Mouse (Mus musculus) kidney, embryonic 16.5 days (tissue): Measurements from ENCODE around the gene Baiap2. TPM values are rescaled to one million over a fixed set of nuclear protein-coding genes. Genes with fewer than 3 reads are reported as not detected.

ENCODE experiments used
- ATAC-seq: fragments of 200-750 bp; cut with Nextera tagmentation; 2 replicates; pipeline ENCODE4 v1.8.0; 2017; ENCODE audit warnings: moderate TSS enrichment; ENCODE audit not compliant: low FRiP score, low TSS enrichment
- H3K27ac ChIP-seq: fragments of 300-500 bp; sonication (generic); 2 replicates; pipeline ENCODE4 v1.5.1; 2014; ENCODE audit warnings: low read length
- H3K27me3 ChIP-seq: fragments of 300-500 bp; sonication (generic); 2 replicates; pipeline ENCODE4 v1.6.1; 2014; ENCODE audit warnings: low read length, control low read depth, mixed read lengths; ENCODE audit not compliant: insufficient read depth
- H3K36me3 ChIP-seq: fragments of 300-500 bp; sonication (generic); 2 replicates; pipeline ENCODE4 v1.6.1; 2014; ENCODE audit warnings: low read length, control low read depth, mixed read lengths; ENCODE audit not compliant: insufficient read depth
- H3K4me1 ChIP-seq: fragments of 300-500 bp; sonication (generic); 2 replicates; pipeline ENCODE4 v1.6.1; 2014; ENCODE audit warnings: low read length, control low read depth, mixed read lengths; ENCODE audit not compliant: insufficient read depth
- H3K4me2 ChIP-seq: fragments of 300-500 bp; sonication (generic); replicated peaks from 2 replicates; pipeline ENCODE4 v1.6.1; 2014; ENCODE audit warnings: low read depth, low read length
- H3K4me3 ChIP-seq: fragments of 300-500 bp; sonication (generic); 2 replicates; pipeline ENCODE4 v1.5.1; 2014; ENCODE audit warnings: mild to moderate bottlenecking, low read length
- H3K9ac ChIP-seq: fragments of 300-500 bp; sonication (generic); replicated peaks from 2 replicates; pipeline ENCODE4 v1.6.1; 2014; ENCODE audit warnings: low read length
- H3K9me3 ChIP-seq: fragments of 300-500 bp; sonication (generic); 2 replicates; pipeline ENCODE4 v1.6.1; 2016; ENCODE audit warnings: low read length, control low read depth
- WGBS: fragments of 180-500 bp; shearing (Covaris S2); extraction: QIAGEN DNeasy Blood & Tissue Kit; methylation state at CpG from one replicate; pipeline ENCODE4 v1.1.7; 2014; 5-methylcytosine and 5-hydroxymethylcytosine counted together
- polyA plus RNA-seq: library from polyadenylated mRNA; unstranded; fragments of >200 nt; fragmentation: Nextera tagmentation; extraction: Ambion mirVana; gene quantifications from 2 replicates; pipeline ENCODE4 v1.2.1, GENCODE M21; 2015

Gene Baiap2
- 22.8 and 25.3 TPM in 2 replicates for polyA plus RNA-seq

GRCm38 (mm10) chr11:119942727-119943427 lies at the start of gene Baiap2:
Gene Baiap2, plus strand, starts transcription at chr11:119942763.
- H3K9ac ChIP-seq: peak within 1 kb of the TSS; percentile 84
- H3K27ac ChIP-seq: peak within 1 kb of the TSS; percentile 84
- no peaks in the 10 kb centered on the region for H3K27me3 ChIP-seq
- peak within 1 kb of the TSS; percentile 74 for H3K4me3 ChIP-seq
- H3K4me1 ChIP-seq: peaks cover 75% of the 10 kb centered on the region
- H3K9me3 ChIP-seq: no peaks in the 10 kb centered on the region
- peak; percentile 94 for ATAC-seq
- WGBS: 1% methylated on average over 61 of the region's 79 CpGs
- no peaks in the 10 kb centered on the region for H3K36me3 ChIP-seq
- peak within 1 kb of the TSS; percentile 94 for H3K4me2 ChIP-seq

- Histone ChIP-seq H3K27me3 (no peaks in the 10 kb centered on the region), H3K4me1 (no peaks in the 10 kb centered on the region), H3K27ac (no peak overlapping the region), H3K9me3 (no peaks in the 10 kb centered on the region), H3K36me3 (peaks cover 58% of the 10 kb centered on the region), H3K9ac (no peak overlapping the region), H3K4me2 (no peak overlapping the region), H3K4me3 (no peak overlapping the region)
- 55% methylated on average over 10 of the region's 10 CpGs for WGBS
- no peak for ATAC-seq
Measured at GRCm38 (mm10) chr11:119893667-119894236, 48.8 kb upstream of the Baiap2 start.

GRCm38 (mm10) chr11:119894634-119895033 lies 47.9 kb upstream of the Baiap2 start:
- Histone ChIP-seq H3K27me3 (no peaks in the 10 kb centered on the region), H3K9ac (no peak overlapping the region), H3K36me3 (peaks cover 52% of the 10 kb centered on the region), H3K4me3 (no peak overlapping the region), H3K4me1 (no peaks in the 10 kb centered on the region), H3K4me2 (no peak overlapping the region), H3K9me3 (no peaks in the 10 kb centered on the region), H3K27ac (no peak overlapping the region)
- ATAC-seq: no peak; the same call in 1 of the 2 replicates
- WGBS: 52% methylated on average over 6 of the region's 6 CpGs

- Histone ChIP-seq H3K4me1 (no peaks in the 10 kb centered on the region), H3K27ac (no peak overlapping the region), H3K4me3 (no peak overlapping the region), H3K9me3 (no peaks in the 10 kb centered on the region), H3K36me3 (peaks cover 37% of the 10 kb centered on the region), H3K27me3 (no peaks in the 10 kb centered on the region), H3K9ac (no peak overlapping the region), H3K4me2 (no peak overlapping the region)
- no peak for ATAC-seq
- 78% methylated on average over 9 of the region's 9 CpGs for WGBS
Measured at GRCm38 (mm10) chr11:119897041-119897440, 45.5 kb upstream of the Baiap2 start.

GRCm38 (mm10) chr11:119898976-119899375 lies 43.6 kb upstream of the Baiap2 start:
- Histone ChIP-seq H3K4me1 (no peaks in the 10 kb centered on the region), H3K27ac (no peak overlapping the region), H3K36me3 (peaks cover 29% of the 10 kb centered on the region), H3K9me3 (no peaks in the 10 kb centered on the region), H3K27me3 (no peaks in the 10 kb centered on the region), H3K4me3 (no peak overlapping the region), H3K9ac (no peak overlapping the region), H3K4me2 (no peak overlapping the region)
- 86% methylated on average over 11 of the region's 11 CpGs for WGBS
- no peak for ATAC-seq

GRCm38 (mm10) chr11:119901174-119901573 lies 41.4 kb upstream of the Baiap2 start:
- peaks cover 18% of the 10 kb centered on the region; the same call in 1 of the 2 replicates for H3K36me3 ChIP-seq
- H3K27ac ChIP-seq: no peak overlapping the region
- no peak overlapping the region for H3K9ac ChIP-seq
- H3K4me3 ChIP-seq: no peak overlapping the region
- no peaks in the 10 kb centered on the region for H3K9me3 ChIP-seq
- no peaks in the 10 kb centered on the region for H3K4me1 ChIP-seq
- WGBS: 76% methylated on average over 4 of the region's 4 CpGs
- H3K4me2 ChIP-seq: no peak overlapping the region
- ATAC-seq: no peak
- H3K27me3 ChIP-seq: no peaks in the 10 kb centered on the region

- Histone ChIP-seq H3K36me3 (peaks cover 7% of the 10 kb centered on the region; the same call in 1 of the 2 replicates), H3K27me3 (no peaks in the 10 kb centered on the region), H3K4me1 (no peaks in the 10 kb centered on the region), H3K9ac (no peak overlapping the region), H3K4me2 (no peak overlapping the region), H3K4me3 (no peak overlapping the region), H3K27ac (no peak overlapping the region), H3K9me3 (no peaks in the 10 kb centered on the region)
- no peak for ATAC-seq
- WGBS: 76% methylated on average over 4 of the region's 4 CpGs
Measured at GRCm38 (mm10) chr11:119902891-119903290, 39.7 kb upstream of the Baiap2 start.

- peaks cover 3% of the 10 kb centered on the region; the same call in 1 of the 2 replicates for H3K27me3 ChIP-seq
- H3K9me3 ChIP-seq: no peaks in the 10 kb centered on the region
- ATAC-seq: peak; percentile 37; the same call in 1 of the 2 replicates
- no peak overlapping the region for H3K4me2 ChIP-seq
- H3K27ac ChIP-seq: no peak overlapping the region
- no peak overlapping the region for H3K4me3 ChIP-seq
- no peaks in the 10 kb centered on the region for H3K36me3 ChIP-seq
- H3K4me1 ChIP-seq: peaks cover 2% of the 10 kb centered on the region; the same call in 1 of the 2 replicates
- H3K9ac ChIP-seq: no peak overlapping the region
- WGBS: 35% methylated on average over 5 of the region's 5 CpGs
Measured at GRCm38 (mm10) chr11:119904621-119905286, 37.8 kb upstream of the Baiap2 start.

GRCm38 (mm10) chr11:119905794-119906193 lies 36.8 kb upstream of the Baiap2 start:
- Histone ChIP-seq H3K9me3 (no peaks in the 10 kb centered on the region), H3K27ac (no peak overlapping the region), H3K4me3 (no peak overlapping the region), H3K4me1 (peaks cover 4% of the 10 kb centered on the region; the same call in 1 of the 2 replicates), H3K9ac (no peak overlapping the region), H3K36me3 (no peaks in the 10 kb centered on the region), H3K4me2 (no peak overlapping the region), H3K27me3 (peaks cover 3% of the 10 kb centered on the region; the same call in 1 of the 2 replicates)
- WGBS: 87% methylated on average over 5 of the region's 5 CpGs
- ATAC-seq: no peak
